Mouse (Mus musculus) gastrocnemius, adult 8-10 months (tissue): ENCODE measurements at regions not wholly inside any gene's neighbourhood (a gene's known extent, or its start where the extent isn't known, plus 50 kb on each side); places are given as distances from the start of the nearest gene placed in this dataset.
A peak's percentile ranks its signal among the peaks of the same experiment; 100 is the strongest.

Source experiments
- DNase-seq, 2 experiments: peaks; one replicate each; pipeline ENCODE4 v3.0.0; 2022; ENCODE audit warnings: low spot score in 2 of 2

GRCm38 (mm10) chr2:173453569-173454405 lies 68.6 kb upstream of the 1700021F07Rik start:
- DNase-seq = no peak

GRCm38 (mm10) chr2:173454741-173455140 lies 67.6 kb upstream of the 1700021F07Rik start:
- DNase-seq = no peak

GRCm38 (mm10) chr2:173455216-173455615 lies 67.2 kb upstream of the 1700021F07Rik start:
- DNase-seq = no peak

- DNase-seq = no peak
These were observed 66.3 kb upstream of the 1700021F07Rik start for GRCm38 (mm10) chr2:173456083-173456482.

- DNase-seq = no peak
These were observed 65.3 kb upstream of the 1700021F07Rik start for GRCm38 (mm10) chr2:173456924-173457623.

- DNase-seq = peak in 1 of 2 experiments; percentile 1
These were observed 64.6 kb upstream of the 1700021F07Rik start for GRCm38 (mm10) chr2:173457624-173458320.

- DNase-seq = no peak
These were observed 63.5 kb upstream of the 1700021F07Rik start for GRCm38 (mm10) chr2:173458861-173459260.

- no peak for DNase-seq
These were observed 59.1 kb upstream of the 1700021F07Rik start for GRCm38 (mm10) chr2:173463313-173463712.

GRCm38 (mm10) chr2:173464562-173464961 lies 57.8 kb upstream of the 1700021F07Rik start:
- no peak for DNase-seq

- DNase-seq = no peak
These were observed 57.3 kb upstream of the 1700021F07Rik start for GRCm38 (mm10) chr2:173465006-173465620.

GRCm38 (mm10) chr2:173468136-173468535 lies 54.2 kb upstream of the 1700021F07Rik start:
- DNase-seq = peak in 1 of 2 experiments; percentile 1

- no peak for DNase-seq
These were observed 52.6 kb upstream of the 1700021F07Rik start for GRCm38 (mm10) chr2:173469756-173470155.
